Mouse (Mus musculus): ENCODE measurements around the gene Gpr162.
"Not testable (repeated sequence)": the region's sequence is repeated elsewhere in the genome, so short reads cannot be mapped to it uniquely, and the experiment has no call there.

DNA sequence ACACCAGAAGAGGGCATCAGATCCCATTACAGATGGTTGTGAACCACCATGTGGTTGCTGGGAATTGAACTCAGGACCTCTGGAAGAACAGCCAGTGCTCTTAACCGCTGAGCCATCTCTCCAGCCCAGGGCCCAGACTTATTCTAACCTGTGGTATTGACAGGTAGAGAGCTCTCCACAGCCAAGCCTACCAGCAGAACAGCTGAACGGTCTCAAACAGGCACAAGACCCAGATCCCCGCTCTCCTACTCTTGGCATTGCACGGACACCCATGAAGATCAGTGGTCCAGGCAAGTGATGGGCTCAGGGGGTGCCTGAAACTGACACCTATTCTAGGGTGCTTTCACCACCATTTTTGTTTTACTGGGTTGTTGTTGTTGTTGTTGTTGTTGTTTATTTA lies 32.6 kb downstream of the Gpr162 start:
- not testable (repeated sequence) for TF ChIP-seq HCFC1 (IDR thresholded peaks at IDR 0.05; ENCODE audit: low read depth, low read length); CTCF (conservative IDR thresholded peaks at IDR 0.05 in 1 of 2, IDR thresholded peaks at IDR 0.05 in 1 of 2; ENCODE audit: low read depth in 2 of 2, low read length in 2 of 2); TBP (conservative IDR thresholded peaks at IDR 0.05; ENCODE audit: low read depth, low read length); POLR2A (IDR thresholded peaks at IDR 0.05; ENCODE audit: low read depth, low read length); IRF4 (IDR thresholded peaks at IDR 0.05; ENCODE audit: low read depth, low read length); BHLHE40 (IDR thresholded peaks at IDR 0.05; ENCODE audit: low read depth, low read length)
